Mouse (Mus musculus) adrenal gland, adult (tissue): ENCODE measurements at regions not wholly inside any gene's neighbourhood (a gene's known extent, or its start where the extent isn't known, plus 50 kb on each side); places are given as distances from the start of the nearest gene placed in this dataset.

Source experiments
- DNase-seq, 2 experiments: peaks; one replicate each; pipeline ENCODE4 v3.0.0; 2022 to 2023; ENCODE audit warnings: low spot score in 1 of 2; ENCODE audit not compliant: inconsistent age in 2 of 2

GRCm38 (mm10) chr4:22282536-22283323 is 74.6 kb upstream of the Fbxl4 start:
- DNase-seq: no peak

GRCm38 (mm10) chr4:22292169-22292568 is 65.2 kb upstream of the Fbxl4 start:
- no peak for DNase-seq

- peak; percentile 3 to 64 for DNase-seq
Observed at GRCm38 (mm10) chr4:22300206-22300605, 57.1 kb upstream of the Fbxl4 start.

GRCm38 (mm10) chr4:22301148-22301942 is 56.0 kb upstream of the Fbxl4 start:
- DNase-seq: no peak

- no peak for DNase-seq
Observed at GRCm38 (mm10) chr4:22301943-22302215, 55.5 kb upstream of the Fbxl4 start.

- DNase-seq: no peak
Observed at GRCm38 (mm10) chr4:22302262-22302661, 55.1 kb upstream of the Fbxl4 start.
